Mouse (Mus musculus) cerebellum, adult 9-11 months (tissue): Measurements from ENCODE around the gene Apba2.

Experiments used
- DNase-seq: peaks from one replicate; pipeline ENCODE4 v3.0.0; 2022

The Apba2 gene

GRCm38 (mm10) chr7:64662506-64662905 lies 161.0 kb downstream of the Apba2 start:
- DNase-seq, result no peak

GRCm38 (mm10) chr7:64663600-64663999 lies 162.1 kb downstream of the Apba2 start:
- DNase-seq, result no peak

GRCm38 (mm10) chr7:64665120-64665519 lies 163.6 kb downstream of the Apba2 start:
- no peak for DNase-seq

GRCm38 (mm10) chr7:64665716-64666298 lies 164.3 kb downstream of the Apba2 start:
- no peak for DNase-seq

- no peak for DNase-seq
Measured at GRCm38 (mm10) chr7:64667959-64668358, 166.5 kb downstream of the Apba2 start.

DNA sequence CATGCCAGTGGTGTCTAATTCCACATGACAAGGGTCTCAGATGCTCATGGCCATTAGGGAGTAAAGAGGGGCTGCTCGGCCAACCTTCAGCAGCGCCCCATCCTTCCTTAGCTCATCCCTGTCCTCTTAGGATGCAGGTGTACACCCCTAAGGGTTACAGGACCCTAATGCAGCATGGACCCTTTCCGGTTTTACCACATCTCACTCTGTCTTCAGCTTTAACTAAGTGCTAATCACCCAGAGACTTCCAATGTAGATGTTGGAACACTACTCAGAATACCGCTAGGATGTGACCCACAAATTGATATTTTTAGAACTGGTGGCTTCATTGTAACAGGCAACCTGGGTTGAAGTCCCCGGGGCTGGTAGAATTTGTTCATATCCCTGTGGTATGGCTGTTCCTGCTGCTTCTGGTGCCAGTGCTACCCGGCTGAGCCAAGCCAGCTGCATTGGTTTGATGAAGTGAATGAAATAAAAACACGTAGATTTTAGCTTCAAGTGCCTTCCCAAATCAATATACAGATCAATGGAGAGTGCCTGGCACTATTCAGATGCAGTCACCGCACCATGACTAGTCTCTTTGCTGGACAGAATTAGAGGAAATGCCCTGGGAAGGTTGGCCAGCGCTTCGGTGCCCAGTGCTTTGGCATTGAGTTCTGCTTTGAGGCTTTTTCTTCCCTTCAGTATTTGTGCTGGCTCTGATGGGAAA lies 178.4 kb downstream of the Apba2 start:
- DNase-seq, result peak; percentile 47

- DNase-seq, result no peak
Measured at GRCm38 (mm10) chr7:64684893-64685292, 183.4 kb downstream of the Apba2 start.

DNA sequence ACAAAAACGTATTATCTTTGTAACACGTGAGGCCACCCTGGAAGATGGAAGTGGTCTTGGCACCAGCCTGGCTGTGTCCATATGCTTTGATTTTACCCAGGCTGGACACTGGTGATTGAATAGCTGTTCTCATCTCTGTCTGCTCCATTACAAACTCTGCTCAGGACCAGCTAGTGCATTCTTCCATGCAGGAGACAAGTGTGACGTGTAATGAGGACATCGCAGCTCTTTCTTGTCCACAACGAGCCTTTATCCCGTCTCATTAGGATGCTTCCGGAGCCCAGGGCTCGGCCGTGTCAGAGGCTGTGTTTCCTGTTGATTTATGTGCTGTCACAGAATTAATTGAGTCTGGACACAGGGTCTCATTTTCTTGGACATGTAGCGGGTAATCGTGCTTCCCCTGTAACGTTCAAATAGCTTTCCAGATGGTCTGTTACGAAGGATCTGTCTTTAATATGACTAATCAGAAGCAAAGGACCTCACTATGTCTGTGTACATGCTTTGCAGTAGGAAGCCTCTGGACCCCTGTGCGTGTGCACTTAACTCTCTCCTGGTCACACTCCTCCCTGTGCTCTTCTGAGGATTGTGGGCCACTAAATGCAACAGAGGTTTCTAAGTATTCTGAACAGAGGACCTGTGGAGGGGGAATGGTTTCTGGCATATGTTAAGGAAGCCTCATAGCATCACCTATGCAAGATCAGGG lies 186.8 kb downstream of the Apba2 start:
- DNase-seq, result no peak

- no peak for DNase-seq
Measured at GRCm38 (mm10) chr7:64691831-64692230, 190.3 kb downstream of the Apba2 start.

GRCm38 (mm10) chr7:64694937-64695336 lies 193.4 kb downstream of the Apba2 start:
- DNase-seq, result no peak

DNA sequence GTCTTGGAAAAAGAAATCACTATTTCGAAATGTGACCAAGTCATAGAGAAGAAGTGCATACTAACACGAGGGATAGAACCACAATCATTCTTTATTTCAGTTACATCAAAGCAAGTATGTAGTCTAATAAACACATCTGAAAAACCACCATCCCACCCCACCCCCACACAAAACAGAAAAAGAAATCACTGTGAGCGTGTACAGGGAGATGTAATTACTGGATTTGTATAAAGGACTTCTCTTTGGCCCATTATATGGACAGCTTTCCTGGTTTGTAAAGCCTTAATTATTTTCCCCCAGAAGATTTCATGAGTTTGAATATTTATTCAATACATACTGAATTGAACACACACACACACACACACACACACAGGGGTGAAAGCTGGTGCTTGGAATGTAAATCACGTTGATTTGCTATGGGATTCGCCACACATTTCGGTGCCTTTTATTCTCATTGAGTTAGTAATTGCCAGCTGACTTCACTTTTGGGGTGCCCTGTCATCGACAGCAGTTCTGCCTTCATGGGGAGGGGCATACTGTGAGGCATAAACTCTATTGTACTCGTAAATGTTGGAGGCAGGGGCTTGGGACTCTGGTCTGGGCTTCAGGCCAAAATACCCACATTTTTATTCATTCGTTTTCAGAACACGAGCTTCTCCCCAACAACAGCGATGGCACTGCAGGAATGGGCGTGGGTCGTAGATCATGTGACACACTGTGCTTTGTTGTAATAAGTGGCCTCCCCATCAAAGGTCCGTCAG lies 195.2 kb downstream of the Apba2 start:
- DNase-seq, result no peak

- DNase-seq, result no peak
Measured at GRCm38 (mm10) chr7:64697791-64698337, 196.4 kb downstream of the Apba2 start.

- no peak for DNase-seq
Measured at GRCm38 (mm10) chr7:64704060-64704595, 202.6 kb downstream of the Apba2 start.

GRCm38 (mm10) chr7:64708176-64708575 lies 206.7 kb downstream of the Apba2 start:
- DNase-seq, result no peak

GRCm38 (mm10) chr7:64709520-64710262 lies 208.2 kb downstream of the Apba2 start:
- peak; percentile 75 for DNase-seq

GRCm38 (mm10) chr7:64716286-64716685 lies 214.8 kb downstream of the Apba2 start:
- no peak for DNase-seq

GRCm38 (mm10) chr7:64723313-64723712 lies 221.8 kb downstream of the Apba2 start:
- DNase-seq, result no peak

DNA sequence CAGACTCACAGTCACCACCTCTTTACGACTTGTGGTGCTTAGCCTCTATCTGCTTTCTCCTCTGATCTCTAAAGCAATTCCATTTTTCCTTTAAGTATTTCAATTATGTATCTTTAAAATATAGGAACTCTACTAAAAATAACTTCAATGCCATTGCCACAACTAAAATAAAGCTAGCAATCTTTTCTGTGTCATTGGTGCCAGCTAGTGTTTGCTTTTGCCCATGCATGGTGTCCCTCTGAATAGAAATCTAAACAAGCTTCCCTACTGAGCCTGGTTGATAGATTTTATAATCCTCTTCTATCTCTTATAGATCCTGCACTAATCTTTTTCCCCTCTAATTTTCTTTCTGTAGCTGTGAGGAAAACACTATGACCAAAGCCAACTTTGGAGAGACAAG lies 222.9 kb downstream of the Apba2 start:
- DNase-seq, result no peak

DNA sequence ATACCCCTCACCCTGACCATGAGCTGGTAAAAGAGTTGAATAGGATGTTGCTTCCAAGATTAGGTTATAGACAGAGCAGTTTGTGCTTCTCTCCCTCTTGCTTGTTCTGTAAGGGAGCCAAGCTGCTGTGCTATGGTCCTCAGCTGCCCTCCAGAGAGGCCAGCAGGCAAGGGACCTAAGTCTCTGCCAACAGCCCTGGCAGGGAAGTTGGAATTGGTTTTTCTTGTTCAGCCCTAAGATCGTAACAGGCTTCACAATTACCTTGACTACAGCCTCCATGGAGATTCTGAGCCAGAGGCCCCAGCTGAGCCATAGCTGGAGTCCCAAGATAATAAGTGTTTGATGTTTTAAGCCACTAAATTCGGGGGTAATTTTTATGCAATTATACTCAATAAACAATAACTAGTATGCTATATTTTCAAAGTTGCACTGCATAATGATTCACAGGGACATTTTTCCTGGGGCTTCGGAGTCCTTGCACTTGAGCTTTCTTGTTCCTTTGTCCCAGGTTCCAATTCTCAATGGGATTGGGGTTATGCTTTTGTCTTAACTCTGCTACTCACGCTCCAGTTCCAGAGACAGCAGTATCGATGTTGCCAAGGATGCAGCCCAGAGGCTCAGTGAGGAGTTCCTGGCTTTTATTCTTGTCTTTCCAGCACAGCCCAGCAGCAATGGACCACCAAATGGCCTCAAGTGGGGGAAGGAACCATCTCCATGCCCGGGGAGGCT lies 224.6 kb downstream of the Apba2 start:
- peak; percentile 47 for DNase-seq

GRCm38 (mm10) chr7:64728181-64728591 lies 226.7 kb downstream of the Apba2 start:
- DNase-seq, result peak; percentile 75

- no peak for DNase-seq
Measured at GRCm38 (mm10) chr7:64728816-64729215, 227.3 kb downstream of the Apba2 start.
